ENCODE assay signal across 27 mouse cellular contexts in genomic region chr1:191987481-191987769, GRCm38 (mm10). TPM values are rescaled to one million over a fixed set of nuclear protein-coding genes. Genes with fewer than 3 reads are reported as not detected.
"Had no signal": no experiment of that assay in that cellular context is flagged by ENCODE, and none has a peak within 500 bp of the region (broad histone marks: within the 10 kb centered on the region; RNA-seq: fewer than 3 reads in every experiment).

No protein-coding gene starts in this region.

- H3K36me3 ChIP-seq: heart, embryonic 13.5 days; hindbrain, embryonic 10.5 days; hindbrain, embryonic 12.5 days; intestine, embryonic 15.5 days; limb, embryonic 10.5 days; limb, embryonic 12.5 days had no signal

- H3K27ac ChIP-seq: gastrocnemius, adult 2 months; heart, embryonic 13.5 days; hindbrain, embryonic 10.5 days; hindbrain, embryonic 12.5 days; hindbrain, embryonic 14.5 days; intestine, embryonic 15.5 days; layer of hippocampus, adult 2 months; left cerebral cortex, adult 2 months; limb, embryonic 10.5 days; limb, embryonic 12.5 days had no signal

- H3K27me3 ChIP-seq: intestine, embryonic 15.5 days had no signal

- H3K9me3 ChIP-seq: heart, embryonic 13.5 days; hindbrain, embryonic 10.5 days; hindbrain, embryonic 12.5 days; intestine, embryonic 15.5 days; limb, embryonic 10.5 days; limb, embryonic 12.5 days had no signal

- H3K4me3 ChIP-seq: gastrocnemius, adult 2 months; heart, embryonic 13.5 days; hindbrain, embryonic 10.5 days; hindbrain, embryonic 12.5 days; intestine, embryonic 15.5 days; layer of hippocampus, adult 2 months; left cerebral cortex, adult 2 months; limb, embryonic 10.5 days; limb, embryonic 12.5 days had no signal

- H3K4me2 ChIP-seq: heart, embryonic 11.5 days; heart, embryonic 13.5 days; hindbrain, embryonic 12.5 days; hindbrain, embryonic 14.5 days; intestine, embryonic 15.5 days; limb, embryonic 12.5 days; liver, embryonic 11.5 days had no signal

- H3K4me1 ChIP-seq: limb, embryonic 10.5 days had no signal

- DNase-seq: gastrocnemius, adult 2 months; gastrocnemius, postnatal 10 days; gastrocnemius, postnatal 25 days; heart, adult 18-20 months; heart, postnatal 10 days; heart, postnatal 4 days; kidney, adult 18-20 months; kidney, adult 8-10 months; kidney, postnatal 10 days; kidney, postnatal 25 days; kidney, postnatal 4 days; liver had no signal

- H3K9ac ChIP-seq: heart, embryonic 13.5 days; hindbrain, embryonic 12.5 days; hindbrain, embryonic 14.5 days; intestine, embryonic 15.5 days; limb, embryonic 12.5 days had no signal

- ATAC-seq: hindbrain, embryonic 16.5 days; inflammation-experienced regulatory T-cells, adult 6 months; intestine, embryonic 15.5 days had no signal

RNA-seq across cellular contexts. Expression of gene Rd3, which starts 10.3 kb away (rescaled TPM):
- total RNA-seq: gastrocnemius, postnatal 4 days; granulocyte monocyte progenitor cell, adult 5-6 weeks had no signal
